Mouse (Mus musculus) lung, adult 2 months (tissue): ENCODE results near the gene Nemf. TPM values are rescaled to one million over a fixed set of nuclear protein-coding genes. Genes with fewer than 3 reads are reported as not detected.

ENCODE experiments used
- DNase-seq: peaks from one replicate; pipeline ENCODE4 v3.0.0; 2022
- H3K4me1 ChIP-seq: fragments of 200-500 bp; 2 replicates; pipeline ENCODE4 v1.6.1; 2011; ENCODE audit warnings: low read length; ENCODE audit not compliant: control insufficient read depth, insufficient read depth
- H3K4me3 ChIP-seq: fragments of 200-500 bp; replicated peaks from 2 replicates; pipeline ENCODE3; 2011; ENCODE audit warnings: low read depth, mild to moderate bottlenecking, control low read depth, low read length; ENCODE audit errors: extremely low read depth
- CTCF ChIP-seq: fragments of 200-500 bp; IDR thresholded peaks from 2 replicates; pipeline ENCODE4 v1.5.1; 2011; ENCODE audit warnings: mild to moderate bottlenecking, low read length, control low read depth; ENCODE audit not compliant: insufficient read depth
- POLR2A ChIP-seq: fragments of 200-500 bp; IDR thresholded peaks from 2 replicates; pipeline ENCODE4 v1.6.1; 2011; ENCODE audit warnings: low read depth, mild to moderate bottlenecking, control low read depth, low read length, borderline replicate concordance; ENCODE audit errors: extremely low read depth
- WGBS: fragments of 180-500 bp; shearing (Covaris S2); methylation state at CpG from one replicate; pipeline ENCODE4 v1.1.7; 2018; 5-methylcytosine and 5-hydroxymethylcytosine counted together
- polyA plus RNA-seq: library from polyadenylated mRNA; depleted of rRNA; stranded (reverse); fragments of >200 nt; gene quantifications from 2 replicates; pipeline ENCODE4 v1.2.3, GENCODE M21; 2012; rRNA removed

The Nemf gene
- 3.2 and 6.4 TPM in 2 replicates for polyA plus RNA-seq

- TF ChIP-seq POLR2A (peak; percentile 98), CTCF (no peak)
These were observed at the start of gene Nemf for GRCm38 (mm10) chr12:69356546-69357299. TSS of gene Nemf (minus strand) at chr12:69357165.

GRCm38 (mm10) chr12:69402594-69403167, 45.7 kb upstream of the Nemf start:
- TF ChIP-seq POLR2A (no peak), CTCF (no peak)
- Histone ChIP-seq H3K4me3 (no peak overlapping the region), H3K4me1 (peaks cover 8% of the 10 kb centered on the region; the same call in 1 of the 2 replicates)
- WGBS, result 88% methylated on average over 13 of the region's 13 CpGs
- no peak for DNase-seq

More at GRCm38 (mm10) chr12:69356546-69357299, at the start of gene Nemf:
- peak; percentile 82 for DNase-seq
- Histone ChIP-seq H3K4me3 (peak within 1 kb of the TSS; percentile 90), H3K4me1 (no peaks in the 10 kb centered on the region; the same call in 1 of the 2 replicates)
- under 1% methylated on average over 50 of the region's 50 CpGs for WGBS

GRCm38 (mm10) chr12:69402100-69402499, 45.1 kb upstream of the Nemf start:
- no peak overlapping the region for H3K4me3 ChIP-seq
- peaks cover 8% of the 10 kb centered on the region; the same call in 1 of the 2 replicates for H3K4me1 ChIP-seq
- no peak for DNase-seq
- TF ChIP-seq CTCF (no peak), POLR2A (no peak)
- 62% methylated on average over 9 of the region's 9 CpGs for WGBS

GRCm38 (mm10) chr12:69400871-69401286, 43.9 kb upstream of the Nemf start:
- WGBS, result 6% methylated on average over 2 of the region's 2 CpGs
- no peak for TF ChIP-seq CTCF
- no peak for TF ChIP-seq POLR2A
- Histone ChIP-seq H3K4me3 (no peak overlapping the region), H3K4me1 (peaks cover 8% of the 10 kb centered on the region; the same call in 1 of the 2 replicates)
- DNase-seq, result no peak

- no peak overlapping the region for H3K4me3 ChIP-seq
- no peak for TF ChIP-seq POLR2A
- TF ChIP-seq CTCF, result no peak
- no peak for DNase-seq
- H3K4me1 ChIP-seq, result peaks cover 8% of the 10 kb centered on the region; the same call in 1 of the 2 replicates
- 82% methylated on average over 4 of the region's 4 CpGs for WGBS
These were observed 43.4 kb upstream of the Nemf start for GRCm38 (mm10) chr12:69400367-69400766.

GRCm38 (mm10) chr12:69394456-69394855, 37.5 kb upstream of the Nemf start:
- DNase-seq, result no peak
- Histone ChIP-seq H3K4me3 (no peak overlapping the region), H3K4me1 (no peaks in the 10 kb centered on the region; the same call in 1 of the 2 replicates)
- WGBS, result 84% methylated on average over 6 of the region's 6 CpGs
- TF ChIP-seq POLR2A, result no peak
- TF ChIP-seq CTCF, result no peak

- WGBS, result 71% methylated on average over 10 of the region's 10 CpGs
- TF ChIP-seq POLR2A (no peak), CTCF (no peak)
- DNase-seq, result no peak
- no peak overlapping the region for H3K4me3 ChIP-seq
- H3K4me1 ChIP-seq, result no peaks in the 10 kb centered on the region; the same call in 1 of the 2 replicates
These were observed 36.1 kb upstream of the Nemf start for GRCm38 (mm10) chr12:69393076-69393475.

- H3K4me1 ChIP-seq, result no peaks in the 10 kb centered on the region; the same call in 1 of the 2 replicates
- no peak for DNase-seq
- WGBS, result 65% methylated on average over 7 of the region's 7 CpGs
- no peak overlapping the region for H3K4me3 ChIP-seq
- TF ChIP-seq POLR2A (no peak), CTCF (no peak)
These were observed 33.2 kb upstream of the Nemf start for GRCm38 (mm10) chr12:69390000-69390698.

GRCm38 (mm10) chr12:69389273-69389938, 32.4 kb upstream of the Nemf start:
- WGBS, result 57% methylated on average over 7 of the region's 7 CpGs
- TF ChIP-seq CTCF (no peak), POLR2A (no peak)

More at GRCm38 (mm10) chr12:69389273-69389938, 32.4 kb upstream of the Nemf start:
- DNase-seq, result no peak
- Histone ChIP-seq H3K4me1 (no peaks in the 10 kb centered on the region; the same call in 1 of the 2 replicates), H3K4me3 (no peak overlapping the region)
